Mouse (Mus musculus) urinary bladder, postnatal 25 days (tissue): Measurements from ENCODE around the gene Agl.
A peak's percentile ranks its signal among the peaks of the same experiment; 100 is the strongest.

ENCODE experiments used
- DNase-seq: peaks from one replicate; pipeline ENCODE4 v3.0.0; 2022; ENCODE audit warnings: low spot score

The Agl gene

DNA sequence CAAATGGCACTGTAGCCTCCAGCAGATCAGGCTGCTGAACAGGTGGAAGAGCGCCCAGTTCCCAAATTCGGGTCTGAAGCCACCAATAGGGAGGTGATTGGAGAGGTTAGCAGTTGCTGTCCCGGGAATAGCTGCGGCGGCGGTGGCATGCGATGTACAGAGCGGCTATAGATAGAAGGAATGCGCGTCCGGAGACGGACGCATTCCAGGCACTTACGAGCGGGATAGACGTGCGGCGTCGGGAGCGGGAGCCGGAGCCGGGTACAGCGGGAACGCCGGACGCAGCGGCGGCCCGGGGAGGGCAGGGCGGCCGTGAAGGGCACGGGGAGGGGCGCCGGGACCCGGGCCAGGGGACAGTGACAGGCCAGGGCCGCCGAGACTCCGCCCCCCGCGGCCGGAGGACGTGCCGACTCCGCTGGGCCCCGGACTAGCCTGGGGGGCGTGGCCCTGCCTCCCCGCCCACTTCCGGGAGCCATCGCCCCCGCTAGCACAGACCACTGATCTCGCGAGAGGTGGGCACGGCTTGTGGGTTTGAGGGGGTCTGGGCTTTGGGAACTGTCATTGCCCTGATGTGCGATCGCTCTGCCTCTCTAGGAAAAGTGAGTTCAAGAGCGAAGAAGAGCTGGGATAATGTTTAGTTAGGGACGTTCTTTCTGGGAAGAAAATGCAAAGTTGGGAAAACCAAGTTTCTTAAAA is at the start of gene Agl:
TSS of gene Agl (minus strand) at position 356 of the 696 bp plus-strand sequence.
- peak; percentile 97 for DNase-seq

DNA sequence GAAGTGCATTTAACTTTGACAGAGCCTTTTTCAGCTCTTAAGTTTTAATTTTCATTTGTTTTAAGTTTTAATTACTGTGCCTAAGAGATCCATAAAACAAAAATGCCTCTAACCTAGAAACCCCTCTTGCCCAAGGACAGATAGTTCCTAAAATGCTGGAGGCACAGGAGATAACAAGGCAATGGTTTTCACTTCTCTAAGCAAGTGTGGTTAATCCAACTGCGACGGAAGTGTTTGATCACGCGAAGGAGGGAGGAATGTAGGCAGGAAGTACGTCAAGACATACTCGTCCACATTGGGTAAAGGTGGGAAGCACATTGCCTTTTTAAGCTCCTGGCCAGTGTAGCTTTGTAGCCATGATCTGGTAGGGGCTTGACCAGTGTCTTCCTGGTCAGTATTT is 49.6 kb upstream of the Agl start:
- DNase-seq, result no peak

DNA sequence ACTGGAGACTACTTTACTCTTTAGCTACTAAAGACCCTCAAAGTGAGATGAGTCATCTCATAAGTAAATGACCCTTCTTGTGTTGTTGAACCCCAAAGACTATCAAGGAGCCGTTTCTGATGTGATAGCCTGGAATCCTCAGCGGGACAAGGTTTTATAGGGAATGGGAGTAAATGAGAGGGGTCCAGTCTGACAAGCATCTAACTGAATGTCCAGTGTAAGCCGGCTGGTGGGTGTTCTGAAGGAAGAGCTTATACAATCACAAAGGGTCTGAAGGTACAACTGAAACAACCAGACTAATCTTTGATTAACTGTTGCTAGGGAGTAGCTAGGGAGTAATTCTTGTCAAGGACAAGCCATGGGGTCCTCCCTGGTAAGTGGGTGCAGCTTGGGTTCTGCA is 44.5 kb upstream of the Agl start:
- no peak for DNase-seq

GRCm38 (mm10) chr3:116850376-116850775 is 42.4 kb upstream of the Agl start:
- DNase-seq, result no peak

- no peak for DNase-seq
Observed at GRCm38 (mm10) chr3:116848936-116849335, 41.0 kb upstream of the Agl start.

- DNase-seq, result no peak
Observed at GRCm38 (mm10) chr3:116848099-116848498, 40.1 kb upstream of the Agl start.

- no peak for DNase-seq
Observed at GRCm38 (mm10) chr3:116846084-116846483, 38.1 kb upstream of the Agl start.

- no peak for DNase-seq
Observed at GRCm38 (mm10) chr3:116844880-116845579, 37.1 kb upstream of the Agl start.

- DNase-seq, result no peak
Observed at GRCm38 (mm10) chr3:116841311-116841710, 33.3 kb upstream of the Agl start.

DNA sequence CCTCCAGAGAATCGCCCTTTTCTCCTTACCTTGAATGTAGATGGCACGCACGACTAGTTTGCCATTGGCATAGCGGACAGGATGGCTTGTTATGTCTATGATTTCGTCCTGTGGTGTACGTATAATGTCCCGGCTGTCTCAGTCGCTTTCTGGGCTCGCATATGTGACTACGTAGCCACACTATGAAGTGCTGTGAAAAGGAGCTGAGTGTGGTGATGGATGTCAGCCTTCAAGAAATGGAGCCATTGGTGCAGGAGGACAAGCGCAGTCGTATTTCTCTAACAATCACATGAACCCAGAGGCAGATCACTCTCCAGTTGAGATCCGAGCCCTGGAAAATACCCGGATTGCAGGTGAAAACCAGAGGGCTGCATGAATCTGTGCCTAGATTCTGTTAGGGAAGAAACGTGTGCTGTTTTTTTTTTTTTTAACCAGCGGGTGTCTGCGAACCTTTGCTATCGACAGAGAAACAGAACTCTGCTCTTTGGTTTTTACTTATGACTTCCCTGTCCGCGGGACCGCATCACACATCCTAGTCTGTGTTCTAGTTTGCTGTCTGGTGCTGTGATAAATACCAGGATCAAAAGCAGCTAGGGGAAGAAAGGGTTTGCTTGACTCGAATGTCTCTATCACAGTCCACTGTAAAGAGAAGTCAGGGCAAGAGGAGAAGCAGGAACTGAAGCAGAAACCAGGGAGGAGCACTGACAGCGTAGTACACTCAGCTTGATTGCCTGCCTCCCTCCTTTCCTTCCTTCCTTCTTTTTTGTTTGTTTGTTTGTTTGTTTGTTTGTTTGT is 28.9 kb upstream of the Agl start:
- DNase-seq, result no peak

DNA sequence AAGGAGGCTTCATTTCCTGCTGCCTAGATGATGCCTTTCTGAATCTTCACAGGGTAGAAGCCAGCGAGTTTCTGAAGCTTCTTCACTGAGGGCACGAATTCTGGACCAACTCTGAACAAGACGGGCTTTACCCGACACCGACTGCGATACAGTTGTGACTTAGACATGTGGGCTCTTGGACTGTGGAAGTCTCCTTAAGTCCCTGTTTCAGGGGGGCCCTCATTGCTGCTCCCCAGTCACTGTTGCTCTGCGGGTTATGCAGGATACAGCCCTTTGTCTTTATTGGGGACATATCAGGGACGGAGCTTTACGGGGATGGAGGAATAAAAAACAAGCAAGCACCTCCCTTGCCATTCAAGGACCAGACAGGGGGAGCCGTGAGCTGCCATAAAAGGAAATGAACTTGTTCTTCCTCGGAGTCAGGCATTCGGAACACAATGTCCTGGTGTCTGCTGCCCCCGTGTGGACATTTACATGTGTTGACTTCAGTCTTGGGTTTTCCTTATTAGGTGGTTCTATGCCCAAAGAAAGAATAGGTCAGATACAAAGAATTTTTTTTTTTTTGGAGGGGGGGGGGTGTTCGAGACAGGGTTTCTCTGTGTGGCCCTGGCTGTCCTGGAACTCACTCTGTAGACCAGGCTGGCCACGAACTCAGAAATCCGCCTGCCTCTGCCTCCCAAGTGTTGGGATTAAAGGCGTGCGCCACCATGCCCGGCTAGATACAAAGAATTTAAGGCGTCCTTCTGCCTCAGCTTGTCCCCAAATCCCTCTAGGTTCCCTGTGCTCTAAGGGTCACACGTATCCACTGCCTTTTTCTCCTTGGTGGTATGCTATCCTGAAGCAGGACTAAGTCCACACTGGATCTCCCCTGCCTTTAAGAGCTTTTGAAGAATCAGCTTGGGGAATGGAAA is 28.1 kb upstream of the Agl start:
- DNase-seq, result peak; percentile 79

- DNase-seq, result no peak
Observed at GRCm38 (mm10) chr3:116835350-116835749, 27.4 kb upstream of the Agl start.

DNA sequence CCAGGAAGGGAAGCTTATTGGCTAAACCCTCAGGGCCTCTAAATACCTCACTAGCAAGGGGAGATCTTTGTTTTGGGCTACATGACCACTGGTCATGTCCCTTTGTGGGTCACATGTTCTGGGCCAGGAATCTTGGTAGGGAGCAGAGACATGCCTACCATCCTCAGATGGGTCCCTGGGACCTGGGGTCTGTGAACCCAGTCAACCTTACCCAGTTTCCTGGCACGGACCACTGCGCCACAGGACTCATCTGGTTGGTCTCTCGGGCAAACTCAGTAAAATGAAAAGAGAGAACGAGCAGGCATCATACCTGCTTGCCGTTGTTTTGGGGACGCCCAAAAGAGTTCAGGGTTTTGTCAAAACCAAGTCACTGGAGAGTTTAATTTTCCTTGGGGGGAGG is 26.3 kb upstream of the Agl start:
- DNase-seq, result no peak

GRCm38 (mm10) chr3:116833491-116833890 is 25.5 kb upstream of the Agl start:
- DNase-seq, result no peak

- no peak for DNase-seq
Observed at GRCm38 (mm10) chr3:116832526-116833310, 24.8 kb upstream of the Agl start.

DNA sequence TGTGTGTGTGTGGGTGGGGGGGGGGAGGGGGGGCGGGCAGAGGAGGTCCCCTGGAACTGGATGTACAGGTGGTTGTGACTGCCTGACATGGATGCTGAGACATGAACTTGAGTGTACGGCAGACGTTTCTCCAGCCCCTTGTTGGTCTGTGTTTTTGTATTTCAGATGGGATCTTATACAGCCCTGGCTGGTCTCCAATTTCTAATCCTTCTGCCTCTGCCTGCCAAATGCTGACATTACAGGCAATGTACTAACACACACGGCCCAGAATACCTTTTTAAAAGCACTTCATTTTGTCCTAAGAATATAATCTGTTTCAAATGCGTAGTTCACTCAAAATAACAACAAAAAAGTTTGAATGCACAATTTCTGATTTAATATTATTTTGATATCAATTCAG is 23.4 kb upstream of the Agl start:
- no peak for DNase-seq

DNA sequence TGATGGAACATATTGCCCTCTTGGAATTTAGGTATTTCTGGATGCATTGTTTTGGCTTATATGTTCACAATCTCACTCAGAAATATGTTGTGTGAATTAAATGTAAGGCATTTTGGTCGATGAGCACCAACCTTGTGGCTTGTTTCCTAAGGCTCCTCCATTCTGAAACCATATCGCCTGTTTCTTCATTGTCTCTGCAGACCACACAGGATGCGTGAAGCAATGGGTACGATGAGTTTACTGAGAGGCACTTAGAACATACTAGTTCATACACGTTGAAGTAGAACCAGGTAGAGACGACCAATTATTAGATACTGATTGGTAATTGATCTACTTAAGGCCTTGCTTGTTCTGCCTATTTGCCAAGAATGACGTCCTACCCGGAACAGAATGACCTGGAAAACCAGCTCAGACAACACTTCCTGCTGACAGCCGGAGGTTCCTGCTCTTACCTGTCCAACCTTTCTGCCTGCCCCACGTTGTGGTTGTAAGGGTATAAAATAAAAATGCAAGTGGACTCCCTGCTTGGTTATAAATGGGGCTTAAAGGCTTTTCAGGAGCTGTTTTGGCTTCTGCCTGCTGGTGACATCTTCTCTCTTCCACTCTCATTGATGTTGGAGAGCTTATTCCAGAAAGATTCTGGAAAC is 21.4 kb upstream of the Agl start:
- no peak for DNase-seq

- no peak for DNase-seq
Observed at GRCm38 (mm10) chr3:116826471-116827215, 18.7 kb upstream of the Agl start.

GRCm38 (mm10) chr3:116817231-116817630 is 9.3 kb upstream of the Agl start:
- no peak for DNase-seq

DNA sequence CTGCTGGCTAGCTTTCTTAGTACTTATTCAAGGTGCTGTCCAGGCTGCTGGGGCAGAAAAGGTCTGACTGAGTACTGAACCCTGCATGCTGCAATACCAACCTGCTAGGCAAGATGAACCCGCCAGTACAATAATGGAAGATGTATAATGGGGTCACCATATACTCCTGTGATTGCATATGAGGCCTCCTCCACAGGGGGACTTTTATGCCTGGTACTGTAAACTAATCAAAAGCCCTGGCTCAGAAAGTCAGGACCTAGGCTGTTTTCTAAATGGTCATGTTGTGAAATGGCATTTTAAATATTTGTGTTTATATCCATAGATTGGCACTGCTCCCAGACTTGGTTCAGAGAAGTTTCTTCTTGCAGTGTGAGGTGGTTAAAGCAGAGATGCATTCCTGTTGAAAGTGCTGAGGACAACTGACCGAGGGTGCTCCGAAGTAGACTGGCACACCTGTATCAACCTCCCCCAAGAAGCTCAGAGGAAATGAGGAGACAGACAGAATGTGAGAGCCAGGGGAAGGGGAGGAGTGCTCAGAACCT is 8.8 kb upstream of the Agl start:
- DNase-seq, result no peak
